In genomic region chr5:75449913-75450525, GRCm38 (mm10) we compare ENCODE assay signal across 9 mouse cellular contexts.
A peak's percentile ranks its signal among the peaks of the same experiment; 100 is the strongest.
DNase-seq lines count a peak whose midpoint lies in the region; ATAC-seq lines count a peak whose summit lies in the region.
"Had no signal": no experiment of that assay in that cellular context is flagged by ENCODE, and none has a peak within 500 bp of the region (broad histone marks: within the 10 kb centered on the region; RNA-seq: fewer than 3 reads in every experiment).

No protein-coding gene starts in this region.

- H3K27me3 ChIP-seq in heart, embryonic 15.5 days = 0 out of 2 replicates have a peak, but pooled peaks cover 5% of the 10 kb centered on the region
- H3K27me3 ChIP-seq in hindbrain, embryonic 12.5 days = no peaks in the 10 kb centered on the region
- no peaks in the 10 kb centered on the region for H3K27me3 ChIP-seq in midbrain, embryonic 16.5 days (ENCODE audit: control insufficient read depth, insufficient read depth, low read depth, low read length)

- H3K4me1 ChIP-seq in heart, embryonic 15.5 days (replicated peaks) = 0 out of 2 replicates have a peak, but pooled peaks cover 3% of the 10 kb centered on the region
- peaks cover 22% of the 10 kb centered on the region for H3K4me1 ChIP-seq in hindbrain, embryonic 12.5 days
- H3K4me1 ChIP-seq in midbrain, embryonic 16.5 days (ENCODE audit: control insufficient read depth, insufficient read depth, low read length) = no peaks in the 10 kb centered on the region; the same call in 1 of the 2 replicates

- WGBS in heart, embryonic 15.5 days = 55% methylated on average over 21 of the region's 21 CpGs
- WGBS in hindbrain, embryonic 12.5 days = 53% methylated on average over 21 of the region's 21 CpGs
- WGBS in midbrain, embryonic 16.5 days = 42% methylated on average over 21 of the region's 21 CpGs

- no peak overlapping the region for H3K9ac ChIP-seq in heart, embryonic 15.5 days
- no peak overlapping the region for H3K9ac ChIP-seq in hindbrain, embryonic 12.5 days
- H3K9ac ChIP-seq in midbrain, embryonic 16.5 days (ENCODE audit: low read depth, low read length) = no peak overlapping the region

- no peak for DNase-seq in heart, postnatal 25 days (ENCODE audit: low spot score)
- DNase-seq in brain, adult 2 months (ENCODE audit: low read depth, low spot score) = peak; percentile 7
- no peak for DNase-seq in embryo, embryonic 10 days (ENCODE audit: low spot score)
- DNase-seq: gastrocnemius, postnatal 14 days had no signal

- no peak overlapping the region for H3K27ac ChIP-seq in heart, embryonic 15.5 days
- peak overlapping the region; percentile 69 for H3K27ac ChIP-seq in hindbrain, embryonic 12.5 days
- H3K27ac ChIP-seq in midbrain, embryonic 16.5 days (ENCODE audit: low read length) = no peak overlapping the region

- intact Hi-C loops in heart, postnatal 25 days (cut with DNase I) = no loop called here

- no peak for ATAC-seq in heart, embryonic 15.5 days (replicated peaks; ENCODE audit: insufficient number of reproducible peaks, insufficient read depth, low FRiP score, low read depth)
- peak; percentile 69 for ATAC-seq in hindbrain, embryonic 12.5 days (ENCODE audit: low FRiP score)
- peak; percentile 60; the same call in 1 of the 2 replicates for ATAC-seq in midbrain, embryonic 16.5 days
- no peak for ATAC-seq in erythroid progenitor cell, adult 5-6 weeks (replicated peaks; ENCODE audit: low FRiP score, poor library complexity, severe bottlenecking)
- ATAC-seq: intestine, embryonic 16.5 days had no signal

- 0 out of 2 replicates have a peak overlapping the region, but pooled peaks have one; percentile 21 for H3K4me2 ChIP-seq in heart, embryonic 15.5 days
- no peak overlapping the region for H3K4me2 ChIP-seq in hindbrain, embryonic 12.5 days (replicated peaks)
- H3K4me2 ChIP-seq in midbrain, embryonic 16.5 days (ENCODE audit: low read length) = no peak overlapping the region

- H3K36me3 ChIP-seq in heart, embryonic 15.5 days = no peaks in the 10 kb centered on the region
- no peaks in the 10 kb centered on the region for H3K36me3 ChIP-seq in hindbrain, embryonic 12.5 days
- H3K36me3 ChIP-seq in midbrain, embryonic 16.5 days (ENCODE audit: control insufficient read depth, insufficient read depth, low read length) = no peaks in the 10 kb centered on the region

- H3K9me3 ChIP-seq in heart, embryonic 15.5 days (replicated peaks) = no peaks in the 10 kb centered on the region
- H3K9me3 ChIP-seq in hindbrain, embryonic 12.5 days (replicated peaks) = no peaks in the 10 kb centered on the region
- H3K9me3 ChIP-seq in midbrain, embryonic 16.5 days (replicated peaks; ENCODE audit: control insufficient read depth, low read length, poor library complexity, severe bottlenecking) = no peaks in the 10 kb centered on the region

- no peak overlapping the region for H3K4me3 ChIP-seq in heart, embryonic 15.5 days
- H3K4me3 ChIP-seq in hindbrain, embryonic 12.5 days = no peak overlapping the region
- no peak overlapping the region for H3K4me3 ChIP-seq in midbrain, embryonic 16.5 days (ENCODE audit: low read depth, low read length)

Comparison
In these comparisons a context has a peak if more than half of its experiments do, and no peak if none do; other contexts are left out.
1. ATAC-seq: peak in hindbrain, embryonic 12.5 days (single experiment) and midbrain, embryonic 16.5 days (single experiment); none in heart, embryonic 15.5 days (single experiment) and erythroid progenitor cell, adult 5-6 weeks (single experiment).